Comparison of ENCODE assay signal across 29 mouse cellular contexts in genomic region chr1:106092909-106093557, GRCm38 (mm10).
"Had no signal": no experiment of that assay in that cellular context is flagged by ENCODE, and none has a peak within 500 bp of the region (broad histone marks: within the 10 kb centered on the region; RNA-seq: fewer than 3 reads in every experiment).

No protein-coding gene starts in this region.

- H3K4me1 ChIP-seq: heart, embryonic 10.5 days; heart, embryonic 12.5 days; heart, embryonic 13.5 days; heart, embryonic 15.5 days; intestine, embryonic 15.5 days had no signal

- ATAC-seq: hindbrain, embryonic 16.5 days; hindbrain, postnatal 0 days; inflammation-experienced regulatory T-cells, adult 6 months; intestine, embryonic 15.5 days; intestine, embryonic 16.5 days; intestine, postnatal 0 days had no signal

- H3K9me3 ChIP-seq: heart, embryonic 10.5 days; heart, embryonic 12.5 days; heart, embryonic 13.5 days; heart, embryonic 15.5 days; hindbrain, embryonic 10.5 days; hindbrain, embryonic 12.5 days; hindbrain, embryonic 13.5 days; hindbrain, embryonic 15.5 days; intestine, embryonic 15.5 days had no signal

- H3K4me3 ChIP-seq: heart, adult 2 months; heart, embryonic 10.5 days; heart, embryonic 12.5 days; heart, embryonic 13.5 days; heart, embryonic 15.5 days; hindbrain, embryonic 10.5 days; hindbrain, embryonic 12.5 days; hindbrain, embryonic 13.5 days; hindbrain, embryonic 15.5 days; intestine, embryonic 15.5 days; layer of hippocampus, adult 2 months; left cerebral cortex, adult 2 months had no signal

- H3K27ac ChIP-seq: heart, adult 2 months; heart, embryonic 10.5 days; heart, embryonic 13.5 days; heart, embryonic 15.5 days; hindbrain, embryonic 10.5 days; hindbrain, embryonic 12.5 days; hindbrain, embryonic 13.5 days; hindbrain, embryonic 14.5 days; hindbrain, embryonic 15.5 days; hindbrain, postnatal 0 days; intestine, embryonic 15.5 days; layer of hippocampus, adult 2 months; left cerebral cortex, adult 2 months had no signal

- H3K4me2 ChIP-seq: heart, embryonic 11.5 days; heart, embryonic 12.5 days; heart, embryonic 13.5 days; heart, embryonic 15.5 days; hindbrain, embryonic 12.5 days; hindbrain, embryonic 13.5 days; hindbrain, embryonic 14.5 days; hindbrain, embryonic 15.5 days; intestine, embryonic 15.5 days had no signal

- DNase-seq: heart, adult 18-20 months; heart, adult 2 months; heart, postnatal 10 days; heart, postnatal 14 days; heart, postnatal 36 days; heart, postnatal 4 days; kidney, adult 11 months; kidney, adult 18-20 months; kidney, adult 9 months; layer of hippocampus, adult 9-11 months; layer of hippocampus, postnatal 36 days had no signal

- H3K27me3 ChIP-seq: heart, embryonic 12.5 days; heart, embryonic 13.5 days; heart, embryonic 15.5 days; hindbrain, embryonic 12.5 days; hindbrain, embryonic 13.5 days; hindbrain, embryonic 15.5 days; intestine, embryonic 15.5 days had no signal

- H3K9ac ChIP-seq: heart, embryonic 12.5 days; heart, embryonic 13.5 days; heart, embryonic 15.5 days; hindbrain, embryonic 12.5 days; hindbrain, embryonic 13.5 days; hindbrain, embryonic 14.5 days; hindbrain, embryonic 15.5 days; intestine, embryonic 15.5 days had no signal

- H3K36me3 ChIP-seq: heart, embryonic 10.5 days; heart, embryonic 12.5 days; heart, embryonic 13.5 days; heart, embryonic 15.5 days; hindbrain, embryonic 10.5 days; hindbrain, embryonic 12.5 days; hindbrain, embryonic 13.5 days; hindbrain, embryonic 15.5 days; intestine, embryonic 15.5 days had no signal
